Mouse (Mus musculus): ENCODE measurements around the gene Tbc1d16. TPM values are rescaled to one million over a fixed set of nuclear protein-coding genes. Genes with fewer than 3 reads are reported as not detected.

Tbc1d16 gene
- polyA plus RNA-seq, 1 experiment from 2014 or later: 47.7 TPM

GRCm38 (mm10) chr11:119147153-119147552, 81.1 kb downstream of the Tbc1d16 start:
- WGBS: 82% methylated on average over 8 of the region's 8 CpGs

DNA sequence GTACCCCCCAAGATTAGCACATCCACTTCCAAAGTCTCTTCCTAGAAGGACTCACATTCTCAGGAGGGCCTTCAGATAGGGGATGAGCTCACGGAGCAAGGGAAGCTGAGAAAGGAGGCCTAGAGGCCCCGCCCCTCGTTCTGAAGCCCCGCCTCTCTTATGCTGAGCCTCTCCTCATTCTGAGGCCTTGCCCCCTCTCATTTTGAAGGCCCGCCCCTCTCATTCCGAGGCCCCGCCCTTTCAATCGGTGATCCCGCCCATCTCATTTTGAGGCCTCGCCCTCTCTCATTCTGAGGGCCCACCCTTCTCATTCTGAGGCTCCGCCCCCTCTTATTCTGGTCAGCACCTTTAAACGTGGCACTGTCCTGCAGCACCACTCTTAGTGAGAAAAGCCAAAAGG, 82.2 kb downstream of the Tbc1d16 start:
- WGBS: 40% methylated on average over 12 of the region's 12 CpGs
- ATAC-seq: no peak
- Histone ChIP-seq H3K4me1 (ENCODE audit: control insufficient read depth, insufficient read depth, low read length) (peaks cover 13% of the 10 kb centered on the region; the same call in 1 of the 2 replicates), H3K4me3 (ENCODE audit: low read depth, low read length) (no peak overlapping the region), H3K9me3 (replicated peaks; ENCODE audit: control insufficient read depth, low read length, poor library complexity, severe bottlenecking) (no peaks in the 10 kb centered on the region), H3K36me3 (ENCODE audit: control insufficient read depth, insufficient read depth, low read length) (peaks cover 17% of the 10 kb centered on the region), H3K27ac (ENCODE audit: low read length) (no peak overlapping the region), H3K4me2 (ENCODE audit: low read length) (no peak overlapping the region), H3K9ac (ENCODE audit: low read depth, low read length) (no peak overlapping the region), H3K27me3 (ENCODE audit: control insufficient read depth, insufficient read depth, low read depth, low read length) (no peaks in the 10 kb centered on the region)

More at GRCm38 (mm10) chr11:119147153-119147552, 81.1 kb downstream of the Tbc1d16 start:
- peaks cover 13% of the 10 kb centered on the region; the same call in 1 of the 2 replicates for H3K4me1 ChIP-seq (ENCODE audit: control insufficient read depth, insufficient read depth, low read length)
- H3K36me3 ChIP-seq (ENCODE audit: control insufficient read depth, insufficient read depth, low read length): peaks cover 21% of the 10 kb centered on the region
- ATAC-seq: no peak
- no peak overlapping the region for H3K4me3 ChIP-seq (ENCODE audit: low read depth, low read length)
- no peak overlapping the region for H3K9ac ChIP-seq (ENCODE audit: low read depth, low read length)
- H3K9me3 ChIP-seq (replicated peaks; ENCODE audit: control insufficient read depth, low read length, poor library complexity, severe bottlenecking): no peaks in the 10 kb centered on the region
- H3K27me3 ChIP-seq (ENCODE audit: control insufficient read depth, insufficient read depth, low read depth, low read length): no peaks in the 10 kb centered on the region
- no peak overlapping the region for H3K27ac ChIP-seq (ENCODE audit: low read length)
- no peak overlapping the region for H3K4me2 ChIP-seq (ENCODE audit: low read length)

DNA sequence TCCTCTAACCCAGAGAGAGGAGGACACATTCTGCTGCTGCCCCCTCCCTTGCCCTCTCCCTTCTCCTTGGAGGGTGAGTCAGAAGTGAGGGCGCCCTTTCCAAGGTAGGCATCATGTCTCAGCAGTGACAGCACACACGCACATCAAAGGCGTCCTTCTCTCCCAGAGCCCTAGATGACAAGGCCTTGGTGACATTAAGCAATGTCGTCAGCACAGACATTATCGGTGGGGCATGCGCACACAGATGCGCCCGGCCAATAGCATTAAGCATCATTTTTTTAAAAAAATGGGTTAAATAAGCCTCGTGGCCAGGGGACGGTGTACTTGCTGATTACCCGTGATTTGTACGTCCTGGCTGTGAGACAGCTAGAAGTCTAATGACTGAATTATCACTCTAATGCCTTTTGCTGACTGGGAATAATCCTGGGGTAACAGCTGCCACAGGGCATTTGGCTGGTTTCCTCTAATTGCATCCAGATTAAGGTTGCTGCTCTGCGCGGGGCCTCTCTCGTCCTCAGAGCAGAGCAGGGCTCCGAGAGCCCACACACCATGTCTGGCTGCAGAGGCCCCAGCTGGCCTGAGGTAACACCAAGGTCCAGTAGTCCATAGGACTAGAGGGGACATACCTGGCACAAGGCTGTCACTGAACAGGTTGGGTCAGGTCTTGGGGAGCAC, 83.4 kb downstream of the Tbc1d16 start:
- Histone ChIP-seq H3K9me3 (replicated peaks; ENCODE audit: control insufficient read depth, low read length, poor library complexity, severe bottlenecking) (no peaks in the 10 kb centered on the region), H3K4me3 (ENCODE audit: low read depth, low read length) (no peak overlapping the region), H3K9ac (ENCODE audit: low read depth, low read length) (peak overlapping the region; percentile 44; the same call in 1 of the 2 replicates), H3K36me3 (ENCODE audit: control insufficient read depth, insufficient read depth, low read length) (peaks cover 13% of the 10 kb centered on the region), H3K27me3 (ENCODE audit: control insufficient read depth, insufficient read depth, low read depth, low read length) (no peaks in the 10 kb centered on the region), H3K27ac (ENCODE audit: low read length) (peak overlapping the region; percentile 67), H3K4me1 (ENCODE audit: control insufficient read depth, insufficient read depth, low read length) (peaks cover 13% of the 10 kb centered on the region; the same call in 1 of the 2 replicates), H3K4me2 (ENCODE audit: low read length) (no peak overlapping the region)
- ATAC-seq: peak; percentile 33; the same call in 1 of the 2 replicates
- WGBS: 31% methylated on average over 16 of the region's 16 CpGs

DNA sequence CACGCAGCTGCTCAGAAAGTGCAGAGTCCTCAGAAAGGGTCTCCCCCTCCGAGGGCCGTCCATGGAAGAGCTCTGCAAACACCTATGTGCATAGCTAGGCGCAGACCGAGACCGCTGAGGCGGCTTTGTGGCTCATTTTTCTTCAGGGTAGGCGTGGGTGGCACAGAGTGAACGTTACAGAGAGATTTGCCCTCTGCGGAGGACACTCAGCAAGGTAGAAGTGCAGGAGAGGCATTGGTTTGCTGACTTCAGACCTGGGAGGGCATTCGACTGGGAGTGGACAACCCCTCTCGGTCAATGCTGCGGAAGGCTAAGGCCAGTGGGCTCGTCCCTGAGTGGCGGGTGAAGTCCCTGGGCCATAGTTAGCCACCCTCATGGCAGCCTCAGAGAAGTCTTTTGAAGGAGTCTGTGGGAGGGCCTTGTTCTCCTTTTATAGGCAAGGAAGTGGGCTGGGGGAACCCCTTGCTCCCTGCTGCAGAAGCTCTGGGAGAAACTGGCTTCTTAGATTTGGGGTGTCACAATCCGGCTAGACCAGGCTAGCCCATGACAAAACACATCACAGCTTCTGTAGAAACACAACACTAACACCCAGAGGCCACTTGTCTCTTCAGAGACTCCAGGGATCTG, 84.8 kb downstream of the Tbc1d16 start:
- Histone ChIP-seq H3K9me3 (replicated peaks; ENCODE audit: control insufficient read depth, low read length, poor library complexity, severe bottlenecking) (no peaks in the 10 kb centered on the region), H3K4me2 (ENCODE audit: low read length) (no peak overlapping the region), H3K36me3 (ENCODE audit: control insufficient read depth, insufficient read depth, low read length) (peaks cover 6% of the 10 kb centered on the region; the same call in 1 of the 2 replicates), H3K9ac (ENCODE audit: low read depth, low read length) (no peak overlapping the region), H3K4me1 (ENCODE audit: control insufficient read depth, insufficient read depth, low read length) (peaks cover 13% of the 10 kb centered on the region; the same call in 1 of the 2 replicates), H3K27me3 (ENCODE audit: control insufficient read depth, insufficient read depth, low read depth, low read length) (no peaks in the 10 kb centered on the region), H3K4me3 (ENCODE audit: low read depth, low read length) (no peak overlapping the region), H3K27ac (ENCODE audit: low read length) (no peak overlapping the region)
- WGBS: 86% methylated on average over 16 of the region's 16 CpGs
- ATAC-seq: no peak

- ATAC-seq: no peak
- 91% methylated on average over 8 of the region's 8 CpGs for WGBS
- Histone ChIP-seq H3K9me3 (replicated peaks; ENCODE audit: control insufficient read depth, low read length, poor library complexity, severe bottlenecking) (no peaks in the 10 kb centered on the region), H3K9ac (ENCODE audit: low read depth, low read length) (no peak overlapping the region), H3K4me1 (ENCODE audit: control insufficient read depth, insufficient read depth, low read length) (peaks cover 13% of the 10 kb centered on the region; the same call in 1 of the 2 replicates), H3K27ac (ENCODE audit: low read length) (no peak overlapping the region), H3K36me3 (ENCODE audit: control insufficient read depth, insufficient read depth, low read length) (no peaks in the 10 kb centered on the region; the same call in 1 of the 2 replicates), H3K4me2 (ENCODE audit: low read length) (no peak overlapping the region), H3K27me3 (ENCODE audit: control insufficient read depth, insufficient read depth, low read depth, low read length) (no peaks in the 10 kb centered on the region), H3K4me3 (ENCODE audit: low read depth, low read length) (no peak overlapping the region)
Measured at GRCm38 (mm10) chr11:119142615-119143014, 85.7 kb downstream of the Tbc1d16 start.

DNA sequence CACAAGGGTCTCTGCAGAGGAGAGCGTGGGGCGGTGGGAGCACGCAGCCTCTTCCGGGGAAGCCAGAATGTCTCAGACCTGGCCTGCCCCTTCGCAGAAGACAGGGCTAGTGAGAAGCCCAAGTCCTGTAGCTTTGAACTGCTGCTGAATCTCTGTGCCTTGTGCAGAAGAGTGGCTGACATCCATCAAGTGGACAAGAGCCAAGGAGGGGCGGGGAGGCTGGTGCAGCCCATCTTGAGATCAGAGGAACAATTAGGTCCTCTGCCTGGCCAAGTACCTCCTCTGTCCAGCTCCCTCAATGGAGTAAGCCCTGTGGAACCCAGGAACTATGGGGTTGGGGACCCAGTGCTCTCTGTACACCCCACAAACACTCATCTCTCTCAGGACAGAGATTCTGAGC, 89.3 kb downstream of the Tbc1d16 start:
- H3K9me3 ChIP-seq (replicated peaks; ENCODE audit: control insufficient read depth, low read length, poor library complexity, severe bottlenecking): no peaks in the 10 kb centered on the region
- WGBS: 85% methylated on average over 6 of the region's 6 CpGs
- H3K4me2 ChIP-seq (ENCODE audit: low read length): no peak overlapping the region
- no peaks in the 10 kb centered on the region for H3K36me3 ChIP-seq (ENCODE audit: control insufficient read depth, insufficient read depth, low read length)
- no peak overlapping the region for H3K4me3 ChIP-seq (ENCODE audit: low read depth, low read length)
- peaks cover 6% of the 10 kb centered on the region; the same call in 1 of the 2 replicates for H3K4me1 ChIP-seq (ENCODE audit: control insufficient read depth, insufficient read depth, low read length)
- no peak overlapping the region for H3K9ac ChIP-seq (ENCODE audit: low read depth, low read length)
- ATAC-seq: no peak
- no peaks in the 10 kb centered on the region for H3K27me3 ChIP-seq (ENCODE audit: control insufficient read depth, insufficient read depth, low read depth, low read length)
- no peak overlapping the region for H3K27ac ChIP-seq (ENCODE audit: low read length)

GRCm38 (mm10) chr11:119138205-119138604, 90.1 kb downstream of the Tbc1d16 start:
- 81% methylated on average over 9 of the region's 9 CpGs for WGBS
- Histone ChIP-seq H3K9ac (ENCODE audit: low read depth, low read length) (no peak overlapping the region), H3K4me1 (ENCODE audit: control insufficient read depth, insufficient read depth, low read length) (peaks cover 6% of the 10 kb centered on the region; the same call in 1 of the 2 replicates), H3K4me2 (ENCODE audit: low read length) (no peak overlapping the region), H3K36me3 (ENCODE audit: control insufficient read depth, insufficient read depth, low read length) (no peaks in the 10 kb centered on the region), H3K4me3 (ENCODE audit: low read depth, low read length) (no peak overlapping the region), H3K27me3 (ENCODE audit: control insufficient read depth, insufficient read depth, low read depth, low read length) (no peaks in the 10 kb centered on the region), H3K27ac (ENCODE audit: low read length) (no peak overlapping the region), H3K9me3 (replicated peaks; ENCODE audit: control insufficient read depth, low read length, poor library complexity, severe bottlenecking) (no peaks in the 10 kb centered on the region)
- no peak for ATAC-seq

GRCm38 (mm10) chr11:119134586-119134985, 93.7 kb downstream of the Tbc1d16 start:
- WGBS: 21% methylated on average over 17 of the region's 17 CpGs
- Histone ChIP-seq H3K27ac (ENCODE audit: low read length) (no peak overlapping the region), H3K27me3 (ENCODE audit: control insufficient read depth, insufficient read depth, low read depth, low read length) (no peaks in the 10 kb centered on the region; the same call in 1 of the 2 replicates), H3K4me2 (ENCODE audit: low read length) (0 out of 2 replicates have a peak overlapping the region, but pooled peaks have one; percentile 4), H3K9ac (ENCODE audit: low read depth, low read length) (no peak overlapping the region), H3K4me3 (ENCODE audit: low read depth, low read length) (no peak overlapping the region), H3K9me3 (replicated peaks; ENCODE audit: control insufficient read depth, low read length, poor library complexity, severe bottlenecking) (no peaks in the 10 kb centered on the region), H3K36me3 (ENCODE audit: control insufficient read depth, insufficient read depth, low read length) (no peaks in the 10 kb centered on the region), H3K4me1 (ENCODE audit: control insufficient read depth, insufficient read depth, low read length) (peaks cover 13% of the 10 kb centered on the region)
- ATAC-seq: peak; percentile 12; the same call in 1 of the 2 replicates
